Mouse (Mus musculus) stomach, embryonic 14.5 days (tissue): ENCODE measurements around the gene Gm44965. TPM values are rescaled to one million over a fixed set of nuclear protein-coding genes. Genes with fewer than 3 reads are reported as not detected.

Experiments used
- ATAC-seq: fragments of 200-750 bp; cut with Nextera tagmentation; 2 replicates; pipeline ENCODE4 v1.8.0; 2017; ENCODE audit warnings: low read depth, moderate TSS enrichment; ENCODE audit not compliant: insufficient number of reproducible peaks, insufficient read depth, low FRiP score
- H3K27ac ChIP-seq: fragments of 300-500 bp; sonication (generic); 2 replicates; pipeline ENCODE4 v1.5.1; 2014; ENCODE audit warnings: mild to moderate bottlenecking, low read length, moderate library complexity, mixed read lengths
- H3K27me3 ChIP-seq: fragments of 300-500 bp; sonication (generic); 2 replicates; pipeline ENCODE4 v1.6.1; 2014; ENCODE audit warnings: low read length, control low read depth, mixed read lengths; ENCODE audit not compliant: control insufficient read depth, insufficient read depth
- H3K36me3 ChIP-seq: fragments of 300-500 bp; sonication (generic); 2 replicates; pipeline ENCODE4 v1.6.1; 2014; ENCODE audit warnings: mild to moderate bottlenecking, control low read depth, low read length, moderate library complexity, mixed read lengths; ENCODE audit not compliant: control insufficient read depth, insufficient read depth
- H3K4me1 ChIP-seq: fragments of 300-500 bp; sonication (generic); 2 replicates; pipeline ENCODE4 v1.6.1; 2014; ENCODE audit warnings: low read length, control low read depth, mixed read lengths; ENCODE audit not compliant: control insufficient read depth, insufficient read depth
- H3K4me2 ChIP-seq: fragments of 300-500 bp; sonication (generic); replicated peaks from 2 replicates; pipeline ENCODE4 v1.6.1; 2014; ENCODE audit warnings: low read depth, low read length, control low read depth
- H3K4me3 ChIP-seq: fragments of 300-500 bp; sonication (generic); 2 replicates; pipeline ENCODE4 v1.5.1; 2014; ENCODE audit warnings: low read depth, low read length, control low read depth
- H3K9ac ChIP-seq: fragments of 300-500 bp; sonication (generic); replicated peaks from 2 replicates; pipeline ENCODE4 v1.6.1; 2014; ENCODE audit warnings: low read depth, mild to moderate bottlenecking, control low read depth, low read length, moderate library complexity, mixed read lengths
- H3K9me3 ChIP-seq: fragments of 300-500 bp; sonication (generic); 2 replicates; pipeline ENCODE4 v1.6.1; 2016; ENCODE audit warnings: low read depth, low read length, control low read depth; ENCODE audit not compliant: control insufficient read depth
- WGBS: fragments of 180-500 bp; shearing (Covaris S2); extraction: QIAGEN DNeasy Blood & Tissue Kit; methylation state at CpG from one replicate; pipeline ENCODE4 v1.1.7; 2014; 5-methylcytosine and 5-hydroxymethylcytosine counted together
- polyA plus RNA-seq: library from polyadenylated mRNA; unstranded; fragments of >200 nt; fragmentation: Nextera tagmentation; extraction: Ambion mirVana; gene quantifications from 2 replicates; pipeline ENCODE4 v1.2.1, GENCODE M21; 2014

Gm44965 gene
- polyA plus RNA-seq, 1 experiment from 2014 or later = not detected

DNA sequence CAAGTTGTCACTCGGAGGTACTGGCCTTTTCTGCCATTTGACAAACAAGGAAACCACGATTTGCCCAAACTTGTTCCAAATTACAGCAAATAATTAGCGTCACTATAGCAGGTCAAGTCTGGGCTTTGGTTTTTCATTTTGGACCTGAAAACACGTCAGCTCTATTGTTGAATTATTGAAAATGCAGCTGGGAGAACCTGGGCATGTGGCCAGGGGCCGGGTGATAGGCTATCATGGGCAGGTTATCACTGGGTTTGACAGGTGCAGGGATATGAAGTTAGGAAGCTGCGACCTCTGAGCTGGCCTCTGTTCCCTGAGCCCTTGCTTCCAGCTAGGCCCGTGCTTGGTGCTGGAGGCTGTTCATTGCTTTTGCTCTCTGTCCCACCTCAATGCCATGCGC lies 37.1 kb downstream of the Gm44965 start:
- Histone ChIP-seq H3K9me3 (no peaks in the 10 kb centered on the region), H3K36me3 (no peaks in the 10 kb centered on the region), H3K27me3 (peaks cover 21% of the 10 kb centered on the region; the same call in 1 of the 2 replicates), H3K4me1 (0 out of 2 replicates have a peak, but pooled peaks cover 4% of the 10 kb centered on the region), H3K4me3 (no peak overlapping the region), H3K4me2 (no peak overlapping the region), H3K27ac (no peak overlapping the region), H3K9ac (no peak overlapping the region)
- 81% methylated on average over 8 of the region's 8 CpGs for WGBS
- ATAC-seq = no peak

- H3K4me3 ChIP-seq = no peak overlapping the region
- no peaks in the 10 kb centered on the region for H3K9me3 ChIP-seq
- no peak overlapping the region for H3K9ac ChIP-seq
- H3K4me1 ChIP-seq = no peaks in the 10 kb centered on the region
- WGBS = 82% methylated on average over 2 of the region's 2 CpGs
- H3K27me3 ChIP-seq = no peaks in the 10 kb centered on the region
- H3K27ac ChIP-seq = no peak overlapping the region
- ATAC-seq = no peak
- no peak overlapping the region for H3K4me2 ChIP-seq
- H3K36me3 ChIP-seq = no peaks in the 10 kb centered on the region
These were observed 41.4 kb downstream of the Gm44965 start for GRCm38 (mm10) chr6:48635105-48635504.

DNA sequence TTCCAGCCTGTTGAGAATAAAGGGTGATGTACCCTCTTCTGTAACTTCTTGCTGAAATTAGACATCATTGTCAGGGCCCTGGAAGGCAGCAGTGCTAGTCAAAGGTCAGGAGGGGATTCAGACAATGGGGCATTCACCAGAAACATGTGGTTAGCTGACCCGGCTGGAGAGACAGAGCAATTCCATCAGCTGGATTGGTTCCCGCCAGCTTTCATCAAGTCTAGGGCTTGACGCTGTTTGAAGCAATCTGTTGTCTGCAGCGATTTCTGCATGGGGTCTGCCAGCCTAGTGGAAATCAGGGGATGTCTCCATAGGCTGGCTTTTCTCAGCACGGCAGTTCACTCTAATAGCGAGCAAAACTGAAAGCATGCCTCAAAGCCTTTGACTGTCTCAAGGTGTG lies 42.8 kb downstream of the Gm44965 start:
- no peak overlapping the region for H3K4me2 ChIP-seq
- no peaks in the 10 kb centered on the region for H3K9me3 ChIP-seq
- 63% methylated on average over 6 of the region's 6 CpGs for WGBS
- H3K9ac ChIP-seq = no peak overlapping the region
- no peak overlapping the region for H3K27ac ChIP-seq
- H3K36me3 ChIP-seq = no peaks in the 10 kb centered on the region
- H3K4me1 ChIP-seq = no peaks in the 10 kb centered on the region
- no peak overlapping the region for H3K4me3 ChIP-seq
- H3K27me3 ChIP-seq = no peaks in the 10 kb centered on the region
- no peak for ATAC-seq

GRCm38 (mm10) chr6:48637811-48638500 lies 44.2 kb downstream of the Gm44965 start:
- H3K4me1 ChIP-seq = no peaks in the 10 kb centered on the region
- no peaks in the 10 kb centered on the region for H3K36me3 ChIP-seq
- H3K4me2 ChIP-seq = no peak overlapping the region
- no peak overlapping the region for H3K27ac ChIP-seq
- H3K4me3 ChIP-seq = no peak overlapping the region
- WGBS = 60% methylated on average over 6 of the region's 6 CpGs
- no peaks in the 10 kb centered on the region for H3K9me3 ChIP-seq
- H3K9ac ChIP-seq = no peak overlapping the region
- H3K27me3 ChIP-seq = no peaks in the 10 kb centered on the region
- no peak for ATAC-seq

DNA sequence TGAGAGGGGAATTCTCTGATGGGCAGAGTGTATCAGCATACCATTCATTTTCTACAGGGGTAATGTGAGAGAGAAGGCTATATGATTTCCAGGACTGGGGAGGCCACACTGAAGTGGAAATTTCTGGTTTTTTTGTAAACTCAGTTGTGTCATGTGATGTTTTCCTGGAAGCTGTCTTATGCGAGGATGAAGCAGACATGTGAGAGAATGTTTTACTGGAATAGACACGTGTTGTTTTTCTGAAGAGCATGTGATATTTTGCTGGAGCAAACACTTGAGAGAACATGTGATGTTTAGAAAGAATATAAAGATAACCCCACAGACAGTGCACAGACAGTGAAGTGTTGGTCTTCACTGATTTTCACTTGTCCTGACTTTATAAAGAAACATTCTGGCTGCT lies 44.8 kb downstream of the Gm44965 start:
- Histone ChIP-seq H3K4me2 (no peak overlapping the region), H3K9me3 (no peaks in the 10 kb centered on the region), H3K36me3 (no peaks in the 10 kb centered on the region), H3K9ac (no peak overlapping the region), H3K4me3 (no peak overlapping the region), H3K4me1 (no peaks in the 10 kb centered on the region), H3K27me3 (no peaks in the 10 kb centered on the region), H3K27ac (no peak overlapping the region)
- 78% methylated on average over 2 of the region's 2 CpGs for WGBS
- no peak for ATAC-seq

GRCm38 (mm10) chr6:48641391-48641790 lies 47.6 kb downstream of the Gm44965 start:
- Histone ChIP-seq H3K4me3 (no peak overlapping the region), H3K36me3 (no peaks in the 10 kb centered on the region), H3K27ac (no peak overlapping the region), H3K4me1 (0 out of 2 replicates have a peak, but pooled peaks cover 2% of the 10 kb centered on the region), H3K9me3 (no peaks in the 10 kb centered on the region), H3K4me2 (no peak overlapping the region), H3K9ac (no peak overlapping the region), H3K27me3 (no peaks in the 10 kb centered on the region)
- ATAC-seq = no peak
- 68% methylated on average over 6 of the region's 6 CpGs for WGBS

DNA sequence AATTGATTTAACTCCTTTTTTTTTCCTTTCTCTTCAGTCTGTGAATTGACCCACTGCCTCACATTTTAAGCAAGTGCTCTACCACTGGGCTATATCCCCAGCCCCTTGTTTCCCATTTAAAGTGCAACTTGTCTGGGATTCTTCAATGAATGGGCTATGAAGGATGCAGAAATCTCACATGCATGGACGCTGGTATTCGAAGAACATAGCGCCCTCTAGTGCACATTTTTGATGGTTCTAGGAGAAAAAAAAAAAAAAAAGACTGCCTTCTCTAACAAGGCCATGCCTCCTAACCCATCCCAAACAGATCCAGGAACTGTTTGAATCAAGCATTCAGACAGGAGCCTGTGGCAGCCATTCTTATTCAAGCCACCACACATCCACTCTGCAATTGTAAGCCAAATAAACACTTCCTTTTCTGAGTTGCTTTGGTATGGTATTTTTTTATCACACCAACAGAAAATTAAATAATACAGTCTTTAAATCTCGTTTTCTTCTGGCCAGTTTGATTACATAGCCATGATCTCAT lies 49.1 kb downstream of the Gm44965 start:
- no peak overlapping the region for H3K27ac ChIP-seq
- no peaks in the 10 kb centered on the region for H3K27me3 ChIP-seq
- H3K36me3 ChIP-seq = no peaks in the 10 kb centered on the region
- H3K4me2 ChIP-seq = no peak overlapping the region
- peak; percentile 28; the same call in 1 of the 2 replicates for ATAC-seq
- H3K9ac ChIP-seq = no peak overlapping the region
- 0 out of 2 replicates have a peak, but pooled peaks cover 2% of the 10 kb centered on the region for H3K4me1 ChIP-seq
- WGBS = 21% methylated on average over 4 of the region's 4 CpGs
- no peak overlapping the region for H3K4me3 ChIP-seq
- H3K9me3 ChIP-seq = no peaks in the 10 kb centered on the region

GRCm38 (mm10) chr6:48645660-48646308 lies 52.0 kb downstream of the Gm44965 start:
- H3K4me3 ChIP-seq = no peak overlapping the region
- no peaks in the 10 kb centered on the region for H3K36me3 ChIP-seq
- H3K27me3 ChIP-seq = no peaks in the 10 kb centered on the region
- H3K9ac ChIP-seq = no peak overlapping the region
- H3K4me2 ChIP-seq = no peak overlapping the region
- H3K4me1 ChIP-seq = 0 out of 2 replicates have a peak, but pooled peaks cover 2% of the 10 kb centered on the region
- ATAC-seq = no peak
- no peak overlapping the region for H3K27ac ChIP-seq
- no peaks in the 10 kb centered on the region for H3K9me3 ChIP-seq
- WGBS = 6% methylated on average over 12 of the region's 12 CpGs
